Mouse (Mus musculus) olfactory bulb, adult 2 months (tissue): ENCODE measurements around the gene Smim9.

ENCODE experiments used
- CTCF ChIP-seq: fragments of 200-500 bp; IDR thresholded peaks from 2 replicates; pipeline ENCODE4 v1.5.1; 2012; ENCODE audit warnings: low read depth, mild to moderate bottlenecking, low read length, moderate library complexity; ENCODE audit not compliant: insufficient read depth
- POLR2A ChIP-seq: fragments of 200-500 bp; IDR thresholded peaks from 2 replicates; pipeline ENCODE4 v1.6.1; 2012; ENCODE audit warnings: mild to moderate bottlenecking, low read depth, low read length, moderate library complexity; ENCODE audit not compliant: insufficient read depth

- TF ChIP-seq CTCF (no peak), POLR2A (no peak)
These were observed 36.7 kb downstream of the Smim9 start for GRCm38 (mm10) chrX:75126893-75127292.
